Mouse (Mus musculus): ENCODE results near the gene Sowahd. TPM values are rescaled to one million over a fixed set of nuclear protein-coding genes. Genes with fewer than 3 reads are reported as not detected.
A peak's percentile ranks its signal among the peaks of the same experiment; 100 is the strongest.

Gene Sowahd
- polyA plus RNA-seq (2015; fragmentation: Nextera tagmentation; extraction: Ambion mirVana): not detected in 2 replicates

GRCm38 (mm10) chrX:37048066-37048889 lies at the start of gene Sowahd:
TSS of gene Sowahd (plus strand) at chrX:37048845.
- Histone ChIP-seq H3K27me3 (replicated peaks; ENCODE audit: control insufficient read depth, insufficient read depth, low read length) (peaks cover 25% of the 10 kb centered on the region), H3K9ac (ENCODE audit: low read depth, low read length) (no peak within 1 kb of the TSS), H3K27ac (ENCODE audit: low read depth, low read length) (no peak within 1 kb of the TSS), H3K4me3 (ENCODE audit: low read depth, low read length) (peak within 1 kb of the TSS; percentile 37), H3K36me3 (ENCODE audit: control insufficient read depth, insufficient read depth) (no peaks in the 10 kb centered on the region), H3K4me1 (replicated peaks; ENCODE audit: control insufficient read depth, insufficient read depth, low read length) (no peaks in the 10 kb centered on the region), H3K4me2 (replicated peaks; ENCODE audit: low read depth) (peak within 1 kb of the TSS; percentile 63), H3K9me3 (ENCODE audit: control insufficient read depth) (no peaks in the 10 kb centered on the region)
- TF ChIP-seq CTCF (IDR thresholded peaks at IDR 0.05; ENCODE audit: low read depth): no peak
- WGBS: 25% methylated on average over 36 of the region's 38 CpGs
- ATAC-seq: no peak

GRCm38 (mm10) chrX:37013870-37014269 lies 34.8 kb upstream of the Sowahd start:
- H3K9me3 ChIP-seq (ENCODE audit: control insufficient read depth): no peaks in the 10 kb centered on the region
- H3K27ac ChIP-seq (ENCODE audit: low read depth, low read length): no peak overlapping the region
- H3K36me3 ChIP-seq (ENCODE audit: control insufficient read depth, insufficient read depth): no peaks in the 10 kb centered on the region
- no peak for ATAC-seq
- H3K4me3 ChIP-seq (ENCODE audit: low read depth, low read length): no peak overlapping the region
- WGBS: 74% methylated on average over 5 of the region's 5 CpGs
- no peak overlapping the region for H3K9ac ChIP-seq (ENCODE audit: low read depth, low read length)
- TF ChIP-seq CTCF (IDR thresholded peaks at IDR 0.05; ENCODE audit: low read depth): no peak
- H3K27me3 ChIP-seq (replicated peaks; ENCODE audit: control insufficient read depth, insufficient read depth, low read length): no peaks in the 10 kb centered on the region
- H3K4me1 ChIP-seq (replicated peaks; ENCODE audit: control insufficient read depth, insufficient read depth, low read length): no peaks in the 10 kb centered on the region
- H3K4me2 ChIP-seq (replicated peaks; ENCODE audit: low read depth): no peak overlapping the region

GRCm38 (mm10) chrX:37018150-37018654 lies 30.4 kb upstream of the Sowahd start:
- Histone ChIP-seq H3K27ac (ENCODE audit: low read depth, low read length) (no peak overlapping the region), H3K36me3 (ENCODE audit: control insufficient read depth, insufficient read depth) (no peaks in the 10 kb centered on the region), H3K4me1 (replicated peaks; ENCODE audit: control insufficient read depth, insufficient read depth, low read length) (no peaks in the 10 kb centered on the region), H3K27me3 (replicated peaks; ENCODE audit: control insufficient read depth, insufficient read depth, low read length) (no peaks in the 10 kb centered on the region), H3K4me2 (replicated peaks; ENCODE audit: low read depth) (no peak overlapping the region), H3K9ac (ENCODE audit: low read depth, low read length) (no peak overlapping the region), H3K9me3 (ENCODE audit: control insufficient read depth) (no peaks in the 10 kb centered on the region), H3K4me3 (ENCODE audit: low read depth, low read length) (no peak overlapping the region)
- no peak for TF ChIP-seq CTCF (IDR thresholded peaks at IDR 0.05; ENCODE audit: low read depth)
- ATAC-seq: no peak
- 87% methylated on average over 9 of the region's 9 CpGs for WGBS

- Histone ChIP-seq H3K4me3 (ENCODE audit: low read depth, low read length) (no peak overlapping the region), H3K27ac (ENCODE audit: low read depth, low read length) (no peak overlapping the region), H3K36me3 (ENCODE audit: control insufficient read depth, insufficient read depth) (no peaks in the 10 kb centered on the region), H3K9ac (ENCODE audit: low read depth, low read length) (no peak overlapping the region), H3K4me2 (replicated peaks; ENCODE audit: low read depth) (no peak overlapping the region), H3K9me3 (ENCODE audit: control insufficient read depth) (no peaks in the 10 kb centered on the region), H3K27me3 (replicated peaks; ENCODE audit: control insufficient read depth, insufficient read depth, low read length) (no peaks in the 10 kb centered on the region), H3K4me1 (replicated peaks; ENCODE audit: control insufficient read depth, insufficient read depth, low read length) (no peaks in the 10 kb centered on the region)
- WGBS: 74% methylated on average over 3 of the region's 3 CpGs
- peak; percentile 49 for TF ChIP-seq CTCF (IDR thresholded peaks at IDR 0.05; ENCODE audit: low read depth)
- no peak for ATAC-seq
Measured at GRCm38 (mm10) chrX:37019045-37019444, 29.6 kb upstream of the Sowahd start.

GRCm38 (mm10) chrX:37022690-37023089 lies 26.0 kb upstream of the Sowahd start:
- H3K27ac ChIP-seq (ENCODE audit: low read depth, low read length): no peak overlapping the region
- H3K27me3 ChIP-seq (replicated peaks; ENCODE audit: control insufficient read depth, insufficient read depth, low read length): no peaks in the 10 kb centered on the region
- peak; percentile 79 for TF ChIP-seq CTCF (IDR thresholded peaks at IDR 0.05; ENCODE audit: low read depth)
- no peaks in the 10 kb centered on the region for H3K4me1 ChIP-seq (replicated peaks; ENCODE audit: control insufficient read depth, insufficient read depth, low read length)
- no peaks in the 10 kb centered on the region for H3K9me3 ChIP-seq (ENCODE audit: control insufficient read depth)
- no peaks in the 10 kb centered on the region for H3K36me3 ChIP-seq (ENCODE audit: control insufficient read depth, insufficient read depth)
- no peak overlapping the region for H3K9ac ChIP-seq (ENCODE audit: low read depth, low read length)
- no peak overlapping the region for H3K4me3 ChIP-seq (ENCODE audit: low read depth, low read length)
- ATAC-seq: no peak
- 10% methylated on average over 3 of the region's 3 CpGs for WGBS
- H3K4me2 ChIP-seq (replicated peaks; ENCODE audit: low read depth): no peak overlapping the region

GRCm38 (mm10) chrX:37023652-37024309 lies 24.9 kb upstream of the Sowahd start:
- H3K27ac ChIP-seq (ENCODE audit: low read depth, low read length): no peak overlapping the region
- no peak overlapping the region for H3K4me3 ChIP-seq (ENCODE audit: low read depth, low read length)
- H3K36me3 ChIP-seq (ENCODE audit: control insufficient read depth, insufficient read depth): no peaks in the 10 kb centered on the region
- H3K4me2 ChIP-seq (replicated peaks; ENCODE audit: low read depth): no peak overlapping the region
- no peaks in the 10 kb centered on the region for H3K9me3 ChIP-seq (ENCODE audit: control insufficient read depth)
- H3K27me3 ChIP-seq (replicated peaks; ENCODE audit: control insufficient read depth, insufficient read depth, low read length): no peaks in the 10 kb centered on the region
- no peak overlapping the region for H3K9ac ChIP-seq (ENCODE audit: low read depth, low read length)
- WGBS: 67% methylated on average over 10 of the region's 10 CpGs
- no peak for TF ChIP-seq CTCF (IDR thresholded peaks at IDR 0.05; ENCODE audit: low read depth)
- ATAC-seq: no peak
- no peaks in the 10 kb centered on the region for H3K4me1 ChIP-seq (replicated peaks; ENCODE audit: control insufficient read depth, insufficient read depth, low read length)

All from intestine, postnatal 0 days (tissue).